Mouse (Mus musculus): Measurements from ENCODE around the gene Col6a3. TPM values are rescaled to one million over a fixed set of nuclear protein-coding genes. Genes with fewer than 3 reads are reported as not detected.

Gene Col6a3
- total RNA-seq, 2 experiments from 2014 or later: 0.02 TPM; not detected in 1

GRCm38 (mm10) chr1:90738913-90739312 lies 104.9 kb downstream of the Col6a3 start:
- ATAC-seq (ENCODE audit: poor library complexity, severe bottlenecking): no peak

DNA sequence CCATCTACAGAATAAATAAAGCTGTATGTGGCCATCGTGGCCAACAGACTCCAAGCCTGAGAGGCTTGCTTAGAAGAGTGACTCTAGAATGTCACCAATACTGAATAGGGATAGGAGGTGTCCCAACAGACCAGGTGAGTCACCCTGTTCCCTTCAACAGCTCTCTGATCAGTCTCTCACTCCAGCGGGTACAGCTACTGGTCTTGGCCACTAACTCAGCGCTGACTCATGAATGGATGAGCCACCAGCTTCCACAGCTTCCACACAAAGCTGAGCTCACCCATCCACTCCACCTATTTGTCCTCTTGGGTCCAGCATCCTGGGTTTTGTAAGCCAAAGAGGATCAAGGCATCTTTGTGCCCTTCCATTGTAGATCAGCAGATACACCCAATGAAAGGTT lies 114.3 kb downstream of the Col6a3 start:
- ATAC-seq (ENCODE audit: poor library complexity, severe bottlenecking): no peak

DNA sequence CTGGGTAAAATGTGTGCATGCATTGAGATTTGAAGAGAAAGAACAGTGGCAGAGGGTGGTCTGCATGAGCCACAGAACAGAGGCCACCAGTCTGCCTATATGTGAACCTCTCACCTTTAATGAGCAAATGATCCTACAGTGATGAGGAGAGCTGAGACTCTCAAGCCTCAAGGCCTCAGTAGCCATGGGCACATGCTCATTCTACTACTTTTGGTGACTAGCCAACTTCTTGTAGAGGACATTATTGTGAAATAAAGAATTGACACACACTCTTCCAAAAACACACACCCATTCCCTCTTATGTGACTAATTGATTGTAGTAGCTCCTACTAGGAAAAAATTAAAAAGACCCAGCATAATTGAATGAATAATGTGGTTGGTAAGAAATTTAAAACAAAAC lies 120.0 kb downstream of the Col6a3 start:
- no peak for ATAC-seq (ENCODE audit: poor library complexity, severe bottlenecking)

DNA sequence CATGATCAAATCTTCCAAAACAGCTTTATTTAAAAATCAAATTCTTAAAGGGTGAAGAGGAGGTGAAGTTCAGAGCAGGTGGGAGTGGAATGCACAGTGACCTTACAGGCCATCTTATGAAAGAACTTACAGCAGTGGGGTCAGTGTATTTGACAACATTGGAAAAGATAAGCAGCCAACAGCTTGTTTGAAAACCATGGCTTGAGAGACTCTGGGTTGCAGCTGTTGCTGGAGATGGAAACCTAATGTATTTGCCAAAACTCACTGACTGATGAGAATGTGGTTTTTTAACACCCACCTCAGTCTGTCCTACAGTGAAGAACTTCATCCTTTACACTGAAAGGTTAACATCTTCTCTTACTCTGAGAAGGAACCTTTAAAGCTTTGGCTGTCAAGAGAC lies 120.4 kb downstream of the Col6a3 start:
- ATAC-seq (ENCODE audit: poor library complexity, severe bottlenecking): no peak

GRCm38 (mm10) chr1:90722021-90722420 lies 121.8 kb downstream of the Col6a3 start:
- ATAC-seq (ENCODE audit: poor library complexity, severe bottlenecking): no peak

GRCm38 (mm10) chr1:90720610-90721241 lies 123.0 kb downstream of the Col6a3 start:
- ATAC-seq (ENCODE audit: poor library complexity, severe bottlenecking): no peak

- ATAC-seq (ENCODE audit: poor library complexity, severe bottlenecking): no peak
Measured at GRCm38 (mm10) chr1:90718826-90719550, 124.8 kb downstream of the Col6a3 start.

- no peak for ATAC-seq (ENCODE audit: poor library complexity, severe bottlenecking)
Measured at GRCm38 (mm10) chr1:90716258-90716657, 127.5 kb downstream of the Col6a3 start.

Other genes starting within 250 kb of the Col6a3 start
- 38.8 and 42.6 TPM in 2 replicates for gene Cops8, start 241.0 kb downstream of the Col6a3 start, total RNA-seq (2015)
- 61.2 and 64.4 TPM in 2 replicates for gene Cops8, start 241.0 kb downstream of the Col6a3 start, total RNA-seq (2017)
- gene Mlph, start 71.1 kb upstream of the Col6a3 start, total RNA-seq (2015): not detected in 2 replicates
- not detected in 2 replicates for gene Mlph, start 71.1 kb upstream of the Col6a3 start, total RNA-seq (2017)
- not detected in 2 replicates for gene Prlh, start 109.1 kb upstream of the Col6a3 start, total RNA-seq (2015)
- not detected in 2 replicates for gene Prlh, start 109.1 kb upstream of the Col6a3 start, total RNA-seq (2017)
- not detected in 2 replicates for gene Rab17, start 125.7 kb upstream of the Col6a3 start, total RNA-seq (2015)
- not detected in 2 replicates for gene Rab17, start 125.7 kb upstream of the Col6a3 start, total RNA-seq (2017)
- gene Lrrfip1, start 154.8 kb upstream of the Col6a3 start, total RNA-seq (2015): 123 and 128 TPM in 2 replicates
- 228 and 254 TPM in 2 replicates for gene Lrrfip1, start 154.8 kb upstream of the Col6a3 start, total RNA-seq (2017)

All from megakaryocyte, adult 5-6 weeks (primary cell).